Mouse (Mus musculus): ENCODE results near the gene Slc46a3.

Slc46a3 gene

DNA sequence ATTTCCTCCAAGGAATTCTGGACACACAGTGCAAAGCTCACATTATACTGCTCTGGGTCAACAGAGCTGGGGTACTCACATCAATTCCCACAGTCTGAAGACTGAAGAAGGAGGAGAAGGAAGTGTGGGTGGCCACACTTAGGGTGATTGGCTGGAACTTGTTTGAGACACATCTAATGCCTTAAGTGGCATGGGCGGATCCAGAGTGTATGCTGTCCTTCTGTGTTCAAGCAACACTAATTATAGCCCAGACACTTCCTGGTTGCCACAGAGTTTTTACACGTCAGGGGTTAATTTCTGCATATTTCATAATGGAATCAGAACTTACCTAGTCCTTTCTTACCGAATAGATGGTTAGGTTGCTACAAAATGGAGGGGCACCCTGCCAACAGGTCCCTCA lies 49.3 kb downstream of the Slc46a3 start:
- DNase-seq (ENCODE audit: low read depth, low spot score) = no peak

DNA sequence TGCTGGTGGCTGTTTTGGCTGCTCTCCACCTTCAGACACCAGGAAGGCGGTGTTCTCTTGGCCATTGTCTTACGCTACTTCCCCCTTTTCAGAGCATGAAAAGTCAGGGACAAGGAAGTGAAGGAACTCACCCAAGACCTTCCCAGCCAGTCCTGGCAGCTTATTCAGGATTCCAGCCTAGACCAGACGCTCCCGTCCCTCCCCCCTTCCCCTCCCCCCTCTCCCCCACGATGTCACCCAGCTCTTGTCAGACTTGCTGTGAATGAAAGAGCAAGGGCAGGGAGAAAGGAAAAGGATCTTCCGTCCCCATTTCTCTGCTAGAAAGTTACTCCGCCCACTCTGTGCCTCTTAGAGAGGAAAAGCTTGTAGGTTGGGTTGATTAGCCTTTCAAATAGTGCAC lies 51.3 kb downstream of the Slc46a3 start:
- no peak for DNase-seq (ENCODE audit: low read depth, low spot score)

DNA sequence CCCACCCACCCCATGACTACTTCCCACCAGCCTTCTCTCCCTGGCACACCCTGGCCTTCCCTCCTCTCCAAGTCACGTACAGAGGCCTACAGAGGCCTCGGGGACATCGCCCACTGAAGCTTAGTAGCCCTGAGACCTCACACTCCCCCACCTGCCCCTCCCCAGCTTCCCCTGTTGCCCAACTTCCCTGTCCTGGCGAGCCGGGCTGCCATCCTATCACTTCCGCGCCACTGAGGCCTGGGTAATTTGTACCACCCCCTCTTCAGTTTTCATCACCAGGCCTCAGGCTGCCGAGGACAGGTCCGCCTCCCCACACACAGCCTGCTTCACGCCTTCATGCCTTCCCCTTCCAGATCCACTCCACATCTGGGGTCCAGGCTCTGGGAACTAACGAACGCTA lies 55.2 kb downstream of the Slc46a3 start:
- DNase-seq (ENCODE audit: low read depth, low spot score) = no peak

DNA sequence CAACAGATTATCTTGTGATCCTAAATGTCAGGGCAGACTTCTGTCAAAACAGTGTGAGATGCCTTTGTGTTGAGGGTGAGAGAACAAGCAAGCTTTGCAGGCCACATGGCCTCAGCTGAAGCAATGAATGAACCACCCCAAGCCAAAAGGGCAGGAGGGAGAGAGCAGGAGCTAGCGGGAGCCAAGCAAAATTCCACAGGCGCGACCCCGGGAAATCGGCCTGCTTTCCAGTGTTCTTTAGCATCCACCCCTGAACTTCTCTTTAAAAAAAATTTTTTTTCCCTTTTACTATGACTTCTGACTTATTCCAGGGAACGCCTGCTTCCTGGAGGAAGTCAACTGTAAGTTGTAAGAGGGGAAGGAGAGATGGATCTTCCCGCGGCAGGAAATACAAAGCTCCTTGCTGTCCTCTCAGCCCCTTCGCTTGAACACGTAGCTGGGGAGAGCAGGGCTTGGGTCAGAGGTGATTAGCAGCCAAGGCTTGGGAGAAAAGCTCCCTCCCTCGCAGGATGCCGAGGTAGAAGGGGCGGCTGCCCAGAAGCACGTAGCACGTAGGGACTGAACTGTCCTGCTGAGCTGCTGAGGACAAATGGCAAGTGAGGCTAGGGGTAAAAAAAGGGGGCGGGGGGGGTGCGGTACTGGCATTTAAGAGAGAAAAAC lies 59.6 kb downstream of the Slc46a3 start:
- no peak for DNase-seq (ENCODE audit: low read depth, low spot score)

DNA sequence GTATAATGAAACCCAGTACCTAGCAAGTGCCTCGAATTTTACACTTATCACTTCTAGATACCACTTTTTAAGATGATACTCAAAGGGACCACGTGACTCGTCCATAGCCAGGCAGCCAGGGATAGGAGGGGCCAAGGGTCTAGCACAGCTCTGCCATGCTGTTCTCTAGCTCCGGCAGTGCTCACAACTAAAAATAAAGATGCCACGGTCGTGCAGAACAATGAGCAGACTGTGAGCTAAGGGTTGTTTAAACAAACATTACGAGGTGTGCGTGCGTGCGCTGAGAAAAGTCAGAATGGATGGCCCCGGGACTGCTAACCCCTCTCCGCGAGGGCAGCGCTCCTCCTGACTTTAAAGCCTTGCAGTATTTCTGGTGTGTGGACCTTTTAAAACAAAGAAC lies 61.8 kb downstream of the Slc46a3 start:
- DNase-seq (ENCODE audit: low read depth, low spot score) = no peak

DNA sequence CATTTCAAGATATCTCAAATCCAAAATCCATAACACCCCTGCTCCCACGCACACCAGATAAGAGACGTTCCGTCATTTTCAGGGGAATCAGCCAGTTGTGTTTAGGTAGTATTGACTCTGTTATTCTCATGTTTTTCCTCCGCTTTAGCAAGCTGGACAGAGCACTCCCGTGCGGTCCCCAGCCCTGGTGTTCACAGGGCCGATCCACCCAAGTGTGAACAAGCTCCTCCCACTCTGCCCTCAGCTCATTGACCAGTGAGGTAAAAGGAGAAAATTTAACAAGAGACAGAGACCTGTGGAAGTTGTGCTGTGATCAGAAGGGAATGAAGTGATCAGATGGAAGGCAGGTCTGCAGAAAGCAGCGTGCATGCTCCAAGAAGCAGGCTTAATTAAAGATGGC lies 65.8 kb downstream of the Slc46a3 start:
- no peak for DNase-seq (ENCODE audit: low read depth, low spot score)

All from CD4-positive helper T cell, adult 2 months (primary cell).